Mouse (Mus musculus) MEL (cell line): ENCODE data around the gene Prkch.

Experiments used
- CTCF ChIP-seq, 3 experiments: IDR thresholded peaks in 2 of 3; conservative IDR thresholded peaks in 1 of 3; 2 replicates each; pipeline ENCODE4 v1.5.1; 2011 to 2012; ENCODE audit warnings: low read length in 3 of 3, low read depth in 2 of 3, mild to moderate bottlenecking in 2 of 3, improper control_type of control experiment in 1 of 3, inconsistent platforms in 1 of 3, mixed read lengths in 1 of 3, moderate library complexity in 1 of 3; ENCODE audit not compliant: control insufficient read depth in 1 of 3, insufficient read depth in 1 of 3, poor library complexity in 1 of 3, severe bottlenecking in 1 of 3
- MAZ ChIP-seq: IDR thresholded peaks from 2 replicates; pipeline ENCODE4 v1.6.1; 2012; ENCODE audit warnings: low read depth, mild to moderate bottlenecking, inconsistent platforms, low read length, improper control_type of control experiment
- NELFE ChIP-seq: IDR thresholded peaks from 2 replicates; pipeline ENCODE4 v1.6.1; 2011; ENCODE audit warnings: low read depth, low read length, improper control_type of control experiment
- POLR2A ChIP-seq, 2 experiments: IDR thresholded peaks; 2 replicates each; pipeline ENCODE4 v1.6.1; 2011 to 2012; ENCODE audit warnings: low read length in 2 of 2, mild to moderate bottlenecking in 2 of 2, control low read depth in 1 of 2, improper control_type of control experiment in 1 of 2, low read depth in 1 of 2, moderate library complexity in 1 of 2; ENCODE audit not compliant: control insufficient read depth in 1 of 2, insufficient read depth in 1 of 2, poor library complexity in 1 of 2
- POLR2AphosphoS5 ChIP-seq: IDR thresholded peaks from 2 replicates; pipeline ENCODE4 v1.6.1; 2012; ENCODE audit warnings: low read depth, borderline replicate concordance, mild to moderate bottlenecking, inconsistent platforms, low read length, moderate library complexity, mixed read lengths
- RCOR1 ChIP-seq: IDR thresholded peaks from 2 replicates; pipeline ENCODE4 v1.6.1; 2012; ENCODE audit warnings: low read depth, mild to moderate bottlenecking, inconsistent platforms, low read length, improper control_type of control experiment

- TF ChIP-seq CTCF (IDR thresholded peaks at IDR 0.05 in 2 of 3, conservative IDR thresholded peaks at IDR 0.05 in 1 of 3; ENCODE audit: control insufficient read depth in 1 of 3, insufficient read depth in 1 of 3, low read depth in 2 of 3, low read length in 3 of 3, poor library complexity in 1 of 3, severe bottlenecking in 1 of 3) (no peak), POLR2A (IDR thresholded peaks at IDR 0.05; ENCODE audit: control insufficient read depth in 1 of 2, insufficient read depth in 1 of 2, low read depth in 1 of 2, low read length in 2 of 2, poor library complexity in 1 of 2) (no peak), MAZ (no peak), POLR2AphosphoS5 (no peak), NELFE (no peak), RCOR1 (no peak)
These were observed 225.6 kb downstream of the Prkch start for GRCm38 (mm10) chr12:73810041-73810795.
